Mouse (Mus musculus): ENCODE measurements around the gene Pdgfb. TPM values are rescaled to one million over a fixed set of nuclear protein-coding genes. Genes with fewer than 3 reads are reported as not detected.

Pdgfb gene
- total and polyA plus RNA-seq, 3 experiments: not detected

GRCm38 (mm10) chr15:79946022-79946421 lies 68.8 kb downstream of the Pdgfb start:
- Histone ChIP-seq H3K27me3 (replicated peaks) (no peaks in the 10 kb centered on the region), H3K4me1 (ENCODE audit: control insufficient read depth in 1 of 2, insufficient read depth in 2 of 2) (peaks cover 3 to 29% of the 10 kb centered on the region in 2 experiments; a peak in 2 of 4 replicates), H3K4me2 (ENCODE audit: insufficient read depth, low read depth, poor library complexity, severe bottlenecking) (no peak overlapping the region), H3K36me3 (replicated peaks in 1 of 2; ENCODE audit: control insufficient read depth in 1 of 2, insufficient read depth in 1 of 2, low read length in 1 of 2) (no peaks in the 10 kb centered on the region), H3K79me2 (replicated peaks; ENCODE audit: control insufficient read depth, extremely low read depth, insufficient read depth, poor library complexity, severe bottlenecking) (no peaks in the 10 kb centered on the region), H3K27ac (ENCODE audit: insufficient read depth, low read depth) (no peak overlapping the region), H3K4me3 (replicated peaks in 1 of 3; ENCODE audit: low read depth in 2 of 3, low read length in 2 of 3, poor library complexity in 1 of 3) (no peak overlapping the region), H3K9ac (ENCODE audit: insufficient read depth, low read depth) (no peak overlapping the region), H3K9me3 (replicated peaks; ENCODE audit: low read length) (peaks cover 18% of the 10 kb centered on the region)
- in situ Hi-C loops (cut with MboI; ENCODE audit: low pct_ligation_motif_present, low pct_unique_long_range_greater_than_20kb, low sequenced_read_pairs): loop anchor here (10.0 kb wide), 1 partner anchor 289 kb away; the partner anchor contains the start of genes AC140267.1 and Mief1
- dilution Hi-C loops (cut with MboI; ENCODE audit: extremely low pct_ligation_motif_present, extremely low pct_unique_long_range_greater_than_20kb, low sequenced_read_pairs): no loop called here
- TF ChIP-seq RAD21 (IDR thresholded peaks at IDR 0.05; ENCODE audit: low read depth, low read length) (peak; percentile 96), HCFC1 (IDR thresholded peaks at IDR 0.05; ENCODE audit: low read depth, low read length) (no peak), ZNF384 (IDR thresholded peaks at IDR 0.05; ENCODE audit: low read depth, low read length) (no peak), TCF12 (IDR thresholded peaks at IDR 0.05; ENCODE audit: low read depth, low read length) (0 out of 2 replicates have a peak, but pooled peaks have one; percentile 23), CTCF (conservative IDR thresholded peaks at IDR 0.05 in 1 of 2, IDR thresholded peaks at IDR 0.05 in 1 of 2; ENCODE audit: low read depth in 2 of 2, low read length in 2 of 2) (peak; percentile 88 to 95), SMC3 (IDR thresholded peaks at IDR 0.05; ENCODE audit: low read depth, low read length) (peak; percentile 96), NELFE (IDR thresholded peaks at IDR 0.05; ENCODE audit: low read depth, low read length) (peak; percentile 39; the same call in 1 of the 2 replicates), ETS1 (conservative IDR thresholded peaks at IDR 0.05; ENCODE audit: low read depth, low read length) (no peak), MXI1 (IDR thresholded peaks at IDR 0.05; ENCODE audit: low read depth, low read length) (no peak), ZC3H11A (IDR thresholded peaks at IDR 0.05; ENCODE audit: low read depth, low read length) (peak; percentile 88), MYC (IDR thresholded peaks at IDR 0.05; ENCODE audit: low read depth, low read length) (0 out of 2 replicates have a peak, but pooled peaks have one; percentile 32), MEF2A (IDR thresholded peaks at IDR 0.05; ENCODE audit: borderline replicate concordance, low read depth, low read length) (peak; percentile 46; the same call in 1 of the 2 replicates), SIN3A (IDR thresholded peaks at IDR 0.05; ENCODE audit: low read length) (0 out of 2 replicates have a peak, but pooled peaks have one; percentile 34)
- DNase-seq (ENCODE audit: extremely low read depth): peak; percentile 88

Other genes starting within 250 kb of the Pdgfb start
- gene Dnal4, start 237.1 kb downstream of the Pdgfb start, total RNA-seq (2012; rRNA removed): 16.5 and 20.9 TPM in 2 replicates
- gene Dnal4, start 237.1 kb downstream of the Pdgfb start, total RNA-seq (2014; rRNA removed): 11.3 and 11.7 TPM in 2 replicates
- 17.8 and 18.5 TPM in 2 replicates for gene Dnal4, start 237.1 kb downstream of the Pdgfb start, polyA plus RNA-seq (2012; ENCODE audit: insufficient read length, low read depth)
- gene Nptxr, start 210.2 kb downstream of the Pdgfb start, total RNA-seq (2012; rRNA removed): 0.92 and 2.1 TPM in 2 replicates
- gene Nptxr, start 210.2 kb downstream of the Pdgfb start, total RNA-seq (2014; rRNA removed): 0.09 TPM in 1 of 2 replicates, not detected in the other
- gene Nptxr, start 210.2 kb downstream of the Pdgfb start, polyA plus RNA-seq (2012; ENCODE audit: insufficient read length, low read depth): 0.14 and 0.16 TPM in 2 replicates
- gene Npcd, start 180.7 kb downstream of the Pdgfb start, total RNA-seq (2012; rRNA removed): 0.59 and 0.67 TPM in 2 replicates
- gene Npcd, start 180.7 kb downstream of the Pdgfb start, total RNA-seq (2014; rRNA removed): not detected in 2 replicates
- gene Npcd, start 180.7 kb downstream of the Pdgfb start, polyA plus RNA-seq (2012; ENCODE audit: insufficient read length, low read depth): not detected in 2 replicates
- gene Cbx6, start 180.3 kb downstream of the Pdgfb start, total RNA-seq (2012; rRNA removed): 29.9 and 30.0 TPM in 2 replicates
- 10.0 and 11.1 TPM in 2 replicates for gene Cbx6, start 180.3 kb downstream of the Pdgfb start, total RNA-seq (2014; rRNA removed)
- gene Cbx6, start 180.3 kb downstream of the Pdgfb start, polyA plus RNA-seq (2012; ENCODE audit: insufficient read length, low read depth): 38.1 and 40.7 TPM in 2 replicates
- gene Apobec3, start 123.3 kb downstream of the Pdgfb start, total RNA-seq (2012; rRNA removed): 3.9 and 4.7 TPM in 2 replicates
- 8.7 and 10.4 TPM in 2 replicates for gene Apobec3, start 123.3 kb downstream of the Pdgfb start, total RNA-seq (2014; rRNA removed)
- 94.3 and 98.5 TPM in 2 replicates for gene Apobec3, start 123.3 kb downstream of the Pdgfb start, polyA plus RNA-seq (2012; ENCODE audit: insufficient read length, low read depth)
- 10.0 and 12.1 TPM in 2 replicates for gene Cbx7, start 43.9 kb downstream of the Pdgfb start, total RNA-seq (2012; rRNA removed)
- 5.6 and 8.1 TPM in 2 replicates for gene Cbx7, start 43.9 kb downstream of the Pdgfb start, total RNA-seq (2014; rRNA removed)
- 12.4 and 14.7 TPM in 2 replicates for gene Cbx7, start 43.9 kb downstream of the Pdgfb start, polyA plus RNA-seq (2012; ENCODE audit: insufficient read length, low read depth)
- gene Syngr1, start 76.4 kb upstream of the Pdgfb start, total RNA-seq (2012; rRNA removed): 10.7 and 14.8 TPM in 2 replicates
- gene Syngr1, start 76.4 kb upstream of the Pdgfb start, total RNA-seq (2014; rRNA removed): 6.0 and 9.7 TPM in 2 replicates
- gene Syngr1, start 76.4 kb upstream of the Pdgfb start, polyA plus RNA-seq (2012; ENCODE audit: insufficient read length, low read depth): 7.0 and 11.3 TPM in 2 replicates
- gene Rpl3, start 76.9 kb upstream of the Pdgfb start, total RNA-seq (2012; rRNA removed): 3,351 and 3,819 TPM in 2 replicates
- gene Rpl3, start 76.9 kb upstream of the Pdgfb start, total RNA-seq (2014; rRNA removed): 2,106 and 2,198 TPM in 2 replicates
- gene Rpl3, start 76.9 kb upstream of the Pdgfb start, polyA plus RNA-seq (2012; ENCODE audit: insufficient read length, low read depth): 2,552 and 2,592 TPM in 2 replicates
- 15.1 and 17.7 TPM in 2 replicates for gene Tab1, start 118.2 kb upstream of the Pdgfb start, total RNA-seq (2012; rRNA removed)
- gene Tab1, start 118.2 kb upstream of the Pdgfb start, total RNA-seq (2014; rRNA removed): 10.4 and 12.0 TPM in 2 replicates
- 11.4 and 11.6 TPM in 2 replicates for gene Tab1, start 118.2 kb upstream of the Pdgfb start, polyA plus RNA-seq (2012; ENCODE audit: insufficient read length, low read depth)
- 0.13 and 0.21 TPM in 2 replicates for gene Mgat3, start 158.7 kb upstream of the Pdgfb start, total RNA-seq (2012; rRNA removed)
- 0.15 and 0.36 TPM in 2 replicates for gene Mgat3, start 158.7 kb upstream of the Pdgfb start, total RNA-seq (2014; rRNA removed)
- 0.05 and 0.09 TPM in 2 replicates for gene Mgat3, start 158.7 kb upstream of the Pdgfb start, polyA plus RNA-seq (2012; ENCODE audit: insufficient read length, low read depth)
- gene Mief1, start 219.0 kb upstream of the Pdgfb start, total RNA-seq (2012; rRNA removed): 34.4 and 35.4 TPM in 2 replicates
- 18.8 and 20.7 TPM in 2 replicates for gene Mief1, start 219.0 kb upstream of the Pdgfb start, total RNA-seq (2014; rRNA removed)
- 19.2 and 23.3 TPM in 2 replicates for gene Mief1, start 219.0 kb upstream of the Pdgfb start, polyA plus RNA-seq (2012; ENCODE audit: insufficient read length, low read depth)
- not detected in 2 replicates for gene AC140267.1, start 220.9 kb upstream of the Pdgfb start, total RNA-seq (2012; rRNA removed)
- not detected in 2 replicates for gene AC140267.1, start 220.9 kb upstream of the Pdgfb start, total RNA-seq (2014; rRNA removed)
- gene AC140267.1, start 220.9 kb upstream of the Pdgfb start, polyA plus RNA-seq (2012; ENCODE audit: insufficient read length, low read depth): 6.5 TPM in 1 of 2 replicates, not detected in the other
- 351 and 486 TPM in 2 replicates for gene Atf4, start 240.2 kb upstream of the Pdgfb start, total RNA-seq (2012; rRNA removed)
- gene Atf4, start 240.2 kb upstream of the Pdgfb start, total RNA-seq (2014; rRNA removed): 721 and 819 TPM in 2 replicates
- 324 and 357 TPM in 2 replicates for gene Atf4, start 240.2 kb upstream of the Pdgfb start, polyA plus RNA-seq (2012; ENCODE audit: insufficient read length, low read depth)
- gene Rps19bp1, start 249.3 kb upstream of the Pdgfb start, total RNA-seq (2012; rRNA removed): 47.1 and 55.0 TPM in 2 replicates
- 63.3 and 67.3 TPM in 2 replicates for gene Rps19bp1, start 249.3 kb upstream of the Pdgfb start, total RNA-seq (2014; rRNA removed)
- gene Rps19bp1, start 249.3 kb upstream of the Pdgfb start, polyA plus RNA-seq (2012; ENCODE audit: insufficient read length, low read depth): 91.2 and 99.6 TPM in 2 replicates